Mouse (Mus musculus): Measurements from ENCODE around the gene Zfp366.

The Zfp366 gene

GRCm38 (mm10) chr13:99284400-99285160 lies 100.0 kb downstream of the Zfp366 start:
- in situ Hi-C loops (cut with MboI; ENCODE audit: unreplicated experiment in 2 of 2) = loop anchor here in 1 of 2 experiments (25.0 kb wide), 1 partner anchor 97 kb away; the partner anchor contains the start of gene Zfp366

- in situ Hi-C loops (cut with MboI; ENCODE audit: unreplicated experiment in 2 of 2) = loop anchor here in 1 of 2 experiments (25.0 kb wide), 1 partner anchor 98 kb away; the partner anchor contains the start of gene Zfp366
Measured at GRCm38 (mm10) chr13:99285241-99285640, 100.6 kb downstream of the Zfp366 start.

GRCm38 (mm10) chr13:99287207-99287606 lies 102.6 kb downstream of the Zfp366 start:
- in situ Hi-C loops (cut with MboI; ENCODE audit: unreplicated experiment in 2 of 2) = loop anchor here in 1 of 2 experiments (25.0 kb wide), 1 partner anchor 100 kb away; the partner anchor contains the start of gene Zfp366

GRCm38 (mm10) chr13:99287786-99288185 lies 103.2 kb downstream of the Zfp366 start:
- in situ Hi-C loops (cut with MboI; ENCODE audit: unreplicated experiment in 2 of 2) = loop anchor here in 1 of 2 experiments (25.0 kb wide), 1 partner anchor 100 kb away; the partner anchor contains the start of gene Zfp366

- in situ Hi-C loops (cut with MboI; ENCODE audit: unreplicated experiment in 2 of 2) = loop anchor here in 1 of 2 experiments (25.0 kb wide), 1 partner anchor 103 kb away; the partner anchor contains the start of gene Zfp366
Measured at GRCm38 (mm10) chr13:99290766-99291165, 106.1 kb downstream of the Zfp366 start.

GRCm38 (mm10) chr13:99294176-99294575 lies 109.6 kb downstream of the Zfp366 start:
- in situ Hi-C loops (cut with MboI; ENCODE audit: unreplicated experiment in 2 of 2) = loop anchor here in 1 of 2 experiments (25.0 kb wide), 1 partner anchor 107 kb away; the partner anchor contains the start of gene Zfp366

GRCm38 (mm10) chr13:99299921-99300320 lies 115.3 kb downstream of the Zfp366 start:
- in situ Hi-C loops (cut with MboI; ENCODE audit: unreplicated experiment in 2 of 2) = loop anchor here (25.0 kb wide), 3 partner anchors 113 to 588 kb away; partner anchors contain the start of gene Zfp366 (in 1 of the 2)

Measured in v-Abl transformed pro-B cells (cell line).